Mouse (Mus musculus) intestine, embryonic 14.5 days (tissue): ENCODE data around the gene P4ha2. TPM values are rescaled to one million over a fixed set of nuclear protein-coding genes. Genes with fewer than 3 reads are reported as not detected.

Experiments
- ATAC-seq: fragments of 200-750 bp; cut with Nextera tagmentation; replicated peaks from 2 replicates; pipeline ENCODE4 v1.8.0; 2017; ENCODE audit warnings: low read depth, moderate number of reproducible peaks, moderate TSS enrichment, moderate library complexity; ENCODE audit not compliant: low FRiP score, low TSS enrichment
- DNase-seq: peaks from one replicate; pipeline ENCODE4 v3.0.0-alpha.2; 2018; ENCODE audit warnings: low spot score
- H3K27ac ChIP-seq: fragments of 300-500 bp; sonication (generic); 2 replicates; pipeline ENCODE4 v1.5.1; 2014; ENCODE audit warnings: low read depth, mild to moderate bottlenecking, control low read depth
- H3K27me3 ChIP-seq: fragments of 300-500 bp; sonication (generic); replicated peaks from 2 replicates; pipeline ENCODE4 v1.6.1; 2014; ENCODE audit warnings: low read length, control low read depth; ENCODE audit not compliant: control insufficient read depth, insufficient read depth
- H3K36me3 ChIP-seq: fragments of 300-500 bp; sonication (generic); 2 replicates; pipeline ENCODE4 v1.6.1; 2014; ENCODE audit warnings: low read length, control low read depth; ENCODE audit not compliant: control insufficient read depth, insufficient read depth
- H3K4me1 ChIP-seq: fragments of 300-500 bp; sonication (generic); replicated peaks from 2 replicates; pipeline ENCODE4 v1.6.1; 2014; ENCODE audit warnings: low read length, control low read depth, mixed read lengths; ENCODE audit not compliant: control insufficient read depth, insufficient read depth
- H3K4me2 ChIP-seq: fragments of 300-500 bp; sonication (generic); 2 replicates; pipeline ENCODE4 v1.6.1; 2014; ENCODE audit warnings: low read length
- H3K4me3 ChIP-seq: fragments of 300-500 bp; sonication (generic); 2 replicates; pipeline ENCODE4 v1.5.1; 2014; ENCODE audit warnings: low read depth, low read length, control low read depth, mixed read lengths
- H3K9ac ChIP-seq: fragments of 300-500 bp; sonication (generic); 2 replicates; pipeline ENCODE4 v1.6.1; 2014; ENCODE audit warnings: mild to moderate bottlenecking, low read length
- H3K9me3 ChIP-seq: fragments of 300-500 bp; sonication (generic); 2 replicates; pipeline ENCODE4 v1.6.1; 2016; ENCODE audit warnings: low read length, control low read depth; ENCODE audit not compliant: control insufficient read depth
- WGBS: fragments of 180-500 bp; shearing (Covaris S2); extraction: QIAGEN DNeasy Blood & Tissue Kit; methylation state at CpG from one replicate; pipeline ENCODE4 v1.1.7; 2014; 5-methylcytosine and 5-hydroxymethylcytosine counted together
- polyA plus RNA-seq: library from polyadenylated mRNA; unstranded; fragments of >200 nt; fragmentation: Nextera tagmentation; extraction: Ambion mirVana; gene quantifications from 2 replicates; pipeline ENCODE4 v1.2.1, GENCODE M21; 2014

P4ha2 gene
- polyA plus RNA-seq, 1 experiment from 2014 or later: 38.7 TPM

- Histone ChIP-seq H3K4me2 (no peak overlapping the region), H3K4me3 (no peak overlapping the region), H3K9me3 (no peaks in the 10 kb centered on the region), H3K36me3 (peaks cover 36% of the 10 kb centered on the region), H3K9ac (no peak overlapping the region), H3K27ac (no peak overlapping the region), H3K27me3 (no peaks in the 10 kb centered on the region), H3K4me1 (peaks cover 22% of the 10 kb centered on the region)
- 86% methylated on average over 8 of the region's 8 CpGs for WGBS
- DNase-seq (no peak), ATAC-seq (no peak)
Measured at GRCm38 (mm10) chr11:54115301-54115700, 15.4 kb downstream of the P4ha2 start.

DNA sequence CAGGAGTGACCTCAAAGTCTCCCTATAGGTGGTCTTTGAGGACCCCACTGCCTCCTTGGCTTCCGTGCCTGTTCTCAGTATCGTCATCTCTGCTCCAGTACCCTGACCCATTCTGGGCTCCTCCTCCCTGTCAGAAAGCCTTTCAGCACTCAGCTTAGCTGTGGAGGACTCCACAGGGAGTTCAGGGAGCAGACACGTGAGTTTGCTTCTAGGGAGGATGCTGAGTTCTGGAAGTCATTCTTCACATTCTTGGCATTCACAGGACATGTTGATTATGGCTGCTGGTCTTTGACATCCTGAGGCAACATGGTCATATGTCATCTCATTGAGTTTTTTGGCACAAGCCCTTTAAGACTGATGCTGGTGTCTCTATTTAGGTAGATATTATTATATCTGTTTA is 16.0 kb downstream of the P4ha2 start:
- no peak overlapping the region for H3K4me2 ChIP-seq
- WGBS: 54% methylated on average over 3 of the region's 3 CpGs
- DNase-seq (no peak), ATAC-seq (no peak)
- no peaks in the 10 kb centered on the region for H3K9me3 ChIP-seq
- H3K27ac ChIP-seq: no peak overlapping the region
- H3K4me1 ChIP-seq: peaks cover 22% of the 10 kb centered on the region
- no peak overlapping the region for H3K4me3 ChIP-seq
- no peak overlapping the region for H3K9ac ChIP-seq
- H3K36me3 ChIP-seq: peaks cover 33% of the 10 kb centered on the region
- H3K27me3 ChIP-seq: no peaks in the 10 kb centered on the region

DNA sequence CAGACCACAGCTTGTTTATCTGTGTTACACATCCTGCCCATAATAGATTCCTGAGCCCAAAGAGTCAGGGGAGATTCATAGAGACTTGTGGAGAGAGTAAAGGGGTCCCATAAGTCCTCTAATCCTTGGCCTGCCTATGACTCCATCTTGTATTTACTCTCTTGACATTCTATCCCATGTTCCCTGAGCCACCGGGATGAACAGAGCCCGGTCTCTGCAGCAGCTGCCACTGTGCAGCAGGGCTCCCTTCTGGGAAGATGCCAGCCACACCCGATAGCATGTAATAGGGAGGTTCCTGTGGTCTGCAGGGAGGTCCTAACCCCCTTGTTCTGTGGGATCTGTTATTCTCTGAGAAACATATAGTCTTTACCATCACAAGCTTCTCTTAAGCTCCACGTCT is 16.5 kb downstream of the P4ha2 start:
- Histone ChIP-seq H3K4me3 (no peak overlapping the region), H3K4me1 (peaks cover 22% of the 10 kb centered on the region), H3K9me3 (no peaks in the 10 kb centered on the region), H3K36me3 (peaks cover 29% of the 10 kb centered on the region), H3K9ac (no peak overlapping the region), H3K27me3 (no peaks in the 10 kb centered on the region), H3K4me2 (no peak overlapping the region), H3K27ac (no peak overlapping the region)
- no peak for DNase-seq
- no peak for ATAC-seq
- WGBS: 92% methylated on average over 4 of the region's 4 CpGs

DNA sequence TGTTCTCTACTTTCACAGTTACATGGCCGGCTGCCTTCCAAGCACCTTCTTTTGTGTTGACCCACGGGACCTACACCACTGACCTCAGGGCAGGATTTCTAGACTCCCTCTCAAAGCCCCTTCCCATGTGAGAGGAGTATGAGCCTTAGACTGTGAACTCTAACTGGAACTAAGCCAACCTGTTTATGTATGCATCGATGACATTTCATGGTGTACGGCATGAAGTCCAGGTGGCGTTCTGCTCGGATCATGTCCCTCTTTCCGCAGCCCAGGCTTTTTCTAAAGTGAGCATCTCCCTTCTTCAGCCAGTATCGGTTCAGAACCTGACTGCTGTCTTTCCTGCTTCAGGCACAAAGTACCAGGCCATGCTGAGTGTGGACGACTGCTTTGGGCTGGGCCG is 17.2 kb downstream of the P4ha2 start:
- Histone ChIP-seq H3K36me3 (peaks cover 25% of the 10 kb centered on the region), H3K27me3 (no peaks in the 10 kb centered on the region), H3K4me2 (no peak overlapping the region), H3K4me3 (no peak overlapping the region), H3K27ac (no peak overlapping the region), H3K9ac (no peak overlapping the region), H3K4me1 (peaks cover 18% of the 10 kb centered on the region), H3K9me3 (no peaks in the 10 kb centered on the region)
- ATAC-seq (no peak), DNase-seq (no peak)
- 90% methylated on average over 10 of the region's 10 CpGs for WGBS

DNA sequence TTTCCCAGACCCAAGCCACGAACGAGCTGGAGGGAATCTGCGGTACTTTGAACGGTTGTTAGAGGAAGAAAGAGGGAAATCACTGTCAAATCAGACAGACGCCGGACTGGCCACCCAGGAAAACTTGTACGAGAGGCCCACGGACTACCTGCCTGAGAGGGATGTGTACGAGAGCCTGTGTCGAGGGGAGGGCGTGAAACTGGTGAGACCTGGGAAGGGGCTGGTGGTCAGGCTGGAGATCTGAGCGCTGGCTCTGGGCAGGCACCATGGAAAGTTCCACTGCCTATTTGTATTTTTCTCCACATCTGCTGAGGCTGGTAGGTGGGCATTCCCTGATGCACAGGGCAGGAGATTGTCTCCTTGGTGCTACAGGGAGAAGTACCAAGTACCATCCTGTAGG is 19.2 kb downstream of the P4ha2 start:
- peaks cover 26% of the 10 kb centered on the region for H3K36me3 ChIP-seq
- 84% methylated on average over 12 of the region's 12 CpGs for WGBS
- H3K27ac ChIP-seq: no peak overlapping the region
- H3K4me1 ChIP-seq: peaks cover 3% of the 10 kb centered on the region; the same call in 1 of the 2 replicates
- ATAC-seq (no peak), DNase-seq (no peak)
- H3K9ac ChIP-seq: no peak overlapping the region
- H3K4me3 ChIP-seq: no peak overlapping the region
- H3K4me2 ChIP-seq: no peak overlapping the region
- H3K27me3 ChIP-seq: no peaks in the 10 kb centered on the region
- H3K9me3 ChIP-seq: no peaks in the 10 kb centered on the region

DNA sequence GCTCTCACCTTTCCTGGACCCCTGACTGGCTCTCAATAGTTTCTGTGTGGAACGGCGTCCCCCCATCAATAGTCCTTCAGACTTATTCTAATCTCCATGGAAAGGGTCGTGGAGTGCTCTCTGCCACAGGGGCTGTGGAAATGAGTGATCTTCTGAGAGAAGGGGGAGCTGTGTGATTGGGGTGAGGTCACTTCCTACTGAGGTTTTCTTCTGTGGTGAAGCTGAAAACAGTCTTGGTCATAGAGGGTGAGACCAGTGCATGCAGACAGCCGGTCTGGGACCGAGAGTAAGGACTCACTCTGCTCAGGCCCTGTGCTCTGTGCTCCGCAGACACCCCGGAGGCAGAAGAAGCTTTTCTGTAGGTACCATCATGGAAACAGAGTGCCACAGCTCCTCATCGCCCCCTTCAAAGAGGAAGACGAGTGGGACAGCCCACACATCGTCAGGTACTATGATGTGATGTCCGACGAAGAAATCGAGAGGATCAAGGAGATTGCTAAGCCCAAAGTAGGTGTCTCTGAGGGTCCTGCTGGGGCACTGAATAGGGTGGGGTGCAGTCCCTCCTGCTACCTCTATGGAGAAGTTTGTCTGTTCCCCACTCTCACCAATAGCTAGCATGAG is 20.0 kb downstream of the P4ha2 start:
- no peak overlapping the region for H3K4me2 ChIP-seq
- DNase-seq: no peak
- no peak overlapping the region for H3K9ac ChIP-seq
- 86% methylated on average over 13 of the region's 13 CpGs for WGBS
- H3K9me3 ChIP-seq: no peaks in the 10 kb centered on the region
- no peak for ATAC-seq
- peaks cover 3% of the 10 kb centered on the region; the same call in 1 of the 2 replicates for H3K4me1 ChIP-seq
- peaks cover 26% of the 10 kb centered on the region for H3K36me3 ChIP-seq
- H3K4me3 ChIP-seq: no peak overlapping the region
- no peaks in the 10 kb centered on the region for H3K27me3 ChIP-seq
- H3K27ac ChIP-seq: no peak overlapping the region

- WGBS: 67% methylated on average over 14 of the region's 14 CpGs
- Histone ChIP-seq H3K36me3 (peaks cover 31% of the 10 kb centered on the region), H3K9me3 (no peaks in the 10 kb centered on the region), H3K4me2 (no peak overlapping the region), H3K4me1 (peaks cover 9% of the 10 kb centered on the region; the same call in 1 of the 2 replicates), H3K9ac (no peak overlapping the region), H3K4me3 (no peak overlapping the region), H3K27me3 (no peaks in the 10 kb centered on the region), H3K27ac (no peak overlapping the region)
- ATAC-seq (no peak), DNase-seq (no peak)
Measured at GRCm38 (mm10) chr11:54122416-54123264, 22.7 kb downstream of the P4ha2 start.

DNA sequence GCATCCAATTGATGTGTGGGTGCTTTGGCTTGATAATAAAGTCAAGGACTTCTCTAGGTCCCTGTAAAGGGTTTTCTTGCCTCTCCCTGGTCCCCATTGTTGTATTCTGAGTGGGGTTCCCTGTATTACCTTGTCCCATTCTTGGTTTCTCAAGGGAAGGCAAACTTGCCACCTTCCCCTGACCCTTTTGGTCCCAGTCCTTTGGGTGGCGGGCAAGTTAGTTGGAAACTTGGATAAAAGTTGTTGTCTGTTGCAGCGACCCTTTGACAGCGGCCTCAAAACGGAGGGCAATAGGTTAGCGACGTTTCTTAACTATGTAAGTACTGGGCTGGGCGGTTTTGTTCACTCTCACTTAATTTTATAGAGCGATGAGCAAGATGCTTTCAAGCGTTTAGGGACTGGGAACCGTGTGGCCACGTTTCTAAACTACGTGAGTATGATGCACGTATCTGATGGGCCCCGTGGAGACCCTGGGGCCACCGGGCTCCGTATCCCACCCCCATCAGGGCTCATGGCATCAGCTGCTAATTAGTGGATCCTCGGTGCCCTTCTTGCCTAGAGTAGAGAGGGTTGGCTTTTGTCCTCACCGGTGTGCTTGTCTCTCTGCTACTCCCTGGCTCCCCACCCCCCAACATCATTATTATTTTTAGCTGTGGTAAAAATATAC is 26.2 kb downstream of the P4ha2 start:
- no peak overlapping the region for H3K4me3 ChIP-seq
- ATAC-seq (no peak), DNase-seq (no peak)
- WGBS: 80% methylated on average over 18 of the region's 18 CpGs
- H3K36me3 ChIP-seq: peaks cover 16% of the 10 kb centered on the region; the same call in 1 of the 2 replicates
- H3K4me2 ChIP-seq: no peak overlapping the region
- no peak overlapping the region for H3K27ac ChIP-seq
- H3K9ac ChIP-seq: no peak overlapping the region
- H3K27me3 ChIP-seq: no peaks in the 10 kb centered on the region
- H3K4me1 ChIP-seq: peaks cover 9% of the 10 kb centered on the region; the same call in 1 of the 2 replicates
- no peaks in the 10 kb centered on the region for H3K9me3 ChIP-seq
